Mouse (Mus musculus) heart, adult 2 months (tissue): ENCODE measurements at regions not wholly inside any gene's neighbourhood (a gene's known extent, or its start where the extent isn't known, plus 50 kb on each side); places are given as distances from the start of the nearest gene placed in this dataset.

Experiments
- CTCF ChIP-seq: fragments of 200-600 bp; IDR thresholded peaks from 2 replicates; pipeline ENCODE4 v1.8.1; 2022; ENCODE audit warnings: antibody characterized with exemption, mild to moderate bottlenecking, moderate library complexity
- EP300 ChIP-seq: fragments of 200-500 bp; IDR thresholded peaks from 2 replicates; pipeline ENCODE4 v1.6.1; 2011; ENCODE audit warnings: low read depth, low read length, control low read depth; ENCODE audit not compliant: insufficient read depth
- POLR2A ChIP-seq: fragments of 200-500 bp; IDR thresholded peaks from 2 replicates; pipeline ENCODE4 v1.6.1; 2011; ENCODE audit warnings: mild to moderate bottlenecking, low read depth, low read length, control low read depth; ENCODE audit not compliant: insufficient read depth

DNA sequence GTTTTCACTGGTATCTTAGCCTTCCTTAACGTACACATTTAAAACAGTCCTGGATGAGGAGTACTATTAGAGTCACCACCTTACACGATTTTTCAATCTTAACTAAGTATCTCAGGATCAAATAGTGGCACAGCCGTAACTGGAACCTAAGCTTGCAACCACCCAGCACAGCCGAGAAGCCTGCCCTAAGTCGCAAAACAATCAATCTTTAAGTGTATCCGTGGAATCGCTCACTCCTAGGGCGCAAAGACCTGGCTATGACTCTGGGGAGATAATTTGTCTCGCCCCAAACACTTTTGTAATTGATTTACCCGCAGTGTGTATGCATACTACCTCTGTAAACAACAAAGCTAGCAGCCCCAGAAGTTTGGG is 62.6 kb upstream of the Cp start:
- TF ChIP-seq POLR2A (no peak), CTCF (no peak), EP300 (no peak)
